8 mouse cellular contexts compared by ENCODE assay signal in genomic region chr11:69706775-69707479, GRCm38 (mm10). TPM values are rescaled to one million over a fixed set of nuclear protein-coding genes. Genes with fewer than 3 reads are reported as not detected.
DNase-seq lines count a peak whose midpoint lies in the region; TF ChIP-seq lines count a peak whose summit lies in the region.
"Had no signal": no experiment of that assay in that cellular context is flagged by ENCODE, and none has a peak within 500 bp of the region (broad histone marks: within the 10 kb centered on the region; RNA-seq: fewer than 3 reads in every experiment).

No protein-coding gene starts in this region.

- no peaks in the 10 kb centered on the region for H3K27me3 ChIP-seq in liver, adult 2 months (ENCODE audit: control insufficient read depth, insufficient read depth, low read length)
- H3K27me3 ChIP-seq: heart, embryonic 13.5 days had no signal

- no peaks in the 10 kb centered on the region for H3K36me3 ChIP-seq in liver, adult 2 months (ENCODE audit: control insufficient read depth, insufficient read depth, low read length)
- H3K36me3 ChIP-seq: heart, embryonic 13.5 days had no signal

- no peak for TF ChIP-seq POLR2A in liver, adult 2 months (IDR thresholded peaks at IDR 0.05; ENCODE audit: extremely low read depth, insufficient read depth, low read length)

- H3K27ac ChIP-seq in liver, adult 2 months (replicated peaks; ENCODE audit: insufficient read depth, low read depth, low read length) = no peak overlapping the region
- H3K27ac ChIP-seq: heart, embryonic 13.5 days had no signal

- H3K4me3 ChIP-seq in liver, adult 2 months (ENCODE audit: insufficient read depth, low read depth, low read length) = no peak overlapping the region
- H3K4me3 ChIP-seq: heart, embryonic 13.5 days had no signal

- no peak overlapping the region for H3K9ac ChIP-seq in liver, adult 2 months (ENCODE audit: low read depth, low read length)
- H3K9ac ChIP-seq: heart, embryonic 13.5 days had no signal

- H3K4me1 ChIP-seq in liver, adult 2 months (ENCODE audit: control insufficient read depth, insufficient read depth, low read length) = no peaks in the 10 kb centered on the region

- WGBS in liver, adult 2 months = 41% methylated on average over 6 of the region's 6 CpGs

- TF ChIP-seq CTCF in liver, adult 2 months (IDR thresholded peaks at IDR 0.05; ENCODE audit: low read depth, low read length) = no peak

- no peaks in the 10 kb centered on the region for H3K79me2 ChIP-seq in liver, adult 2 months (ENCODE audit: control insufficient read depth, insufficient read depth, low read length)

- DNase-seq in liver, adult 2 months (ENCODE audit: extremely low read depth, low read depth, low spot score) = peak; percentile 94
- no peak for DNase-seq in liver
- DNase-seq in adrenal gland, adult 18-20 months (ENCODE audit: low spot score in 2 of 2) = peak; percentile 50 to 57
- DNase-seq in cerebellum, postnatal 10 days = peak; percentile 99
- peak; percentile 60 for DNase-seq in kidney, postnatal 10 days
- DNase-seq in thymus, postnatal 14 days = no peak
- no peak for DNase-seq in retina, postnatal 1 day

RNA-seq across cellular contexts. Expression of gene Tnfsfm13, which starts 11.0 kb away (rescaled TPM):
- 2.5 and 3.4 TPM in 2 replicates for total RNA-seq in liver, adult 2 months (2014; rRNA removed)
- polyA plus RNA-seq in liver, adult 2 months (2012; rRNA removed) = 2.6 and 3.6 TPM in 2 replicates
- 1 to 10 TPM; 3.6 to 4.9 TPM for total RNA-seq in adrenal gland, adult 18-20 months (2021)

RNA-seq across cellular contexts. Expression of gene Tnfsf12, which starts 11.3 kb away (rescaled TPM):
- 2.6 and 3.0 TPM in 2 replicates for total RNA-seq in liver, adult 2 months (2014; rRNA removed)
- polyA plus RNA-seq in liver, adult 2 months (2012; rRNA removed) = 9.5 and 18.0 TPM in 2 replicates
- total RNA-seq in adrenal gland, adult 18-20 months (2021) = 10 to 100 TPM; 23.7 to 26.2 TPM

RNA-seq across cellular contexts. Expression of gene Tnfsf13, which starts 21.3 kb away (rescaled TPM):
- total RNA-seq in liver, adult 2 months (2014; rRNA removed) = 1.0 and 1.4 TPM in 2 replicates
- polyA plus RNA-seq in liver, adult 2 months (2012; rRNA removed) = 0.58 and 1.1 TPM in 2 replicates
- 1 to 10 TPM; 2.8 to 5.3 TPM for total RNA-seq in adrenal gland, adult 18-20 months (2021)

RNA-seq across cellular contexts. Expression of gene Senp3, which starts 25.0 kb away (rescaled TPM):
- total RNA-seq in liver, adult 2 months (2014; rRNA removed) = 26.2 and 31.9 TPM in 2 replicates
- 17.5 and 25.8 TPM in 2 replicates for polyA plus RNA-seq in liver, adult 2 months (2012; rRNA removed)
- 10 to 100 TPM; 69.0 to 79.8 TPM for total RNA-seq in adrenal gland, adult 18-20 months (2021)

RNA-seq across cellular contexts. Expression of gene Eif4a1, which starts 34.7 kb away (rescaled TPM):
- 370 and 386 TPM in 2 replicates for total RNA-seq in liver, adult 2 months (2014; rRNA removed)
- polyA plus RNA-seq in liver, adult 2 months (2012; rRNA removed) = 184 and 221 TPM in 2 replicates
- 100 to 1,000 TPM; 584 to 655 TPM for total RNA-seq in adrenal gland, adult 18-20 months (2021)

Comparison
In these comparisons a context has a peak if more than half of its experiments do, and no peak if none do; other contexts are left out.
1. DNase-seq: peak in liver, adult 2 months (single experiment), adrenal gland, adult 18-20 months (2 of 2), cerebellum, postnatal 10 days (2 of 2) and kidney, postnatal 10 days (single experiment); none in liver (single experiment), thymus, postnatal 14 days (single experiment) and retina, postnatal 1 day (single experiment).